Mouse (Mus musculus): ENCODE results near the gene Smpd1. TPM values are rescaled to one million over a fixed set of nuclear protein-coding genes. Genes with fewer than 3 reads are reported as not detected.

The Smpd1 gene
- polyA plus RNA-seq, 1 experiment from 2014 or later: 29.0 TPM

DNA sequence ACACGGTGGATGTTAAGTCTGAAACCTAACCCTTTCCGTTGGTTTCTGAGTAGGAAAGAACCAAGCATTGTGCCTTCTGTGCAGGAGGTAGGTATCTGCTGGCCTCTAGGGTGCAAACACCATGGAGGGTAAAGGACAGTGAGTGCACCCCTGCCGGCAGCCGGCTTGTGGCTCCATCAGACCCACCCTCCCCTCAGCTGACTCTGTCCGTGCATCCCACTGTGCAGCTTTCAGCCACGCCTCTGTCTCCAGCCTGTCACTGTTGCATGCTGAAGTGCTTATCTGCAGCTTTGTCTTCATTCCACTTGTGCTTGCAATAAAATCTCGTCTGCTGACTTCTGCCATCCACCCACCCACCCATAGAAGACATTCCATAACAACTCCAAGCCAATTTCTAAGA is 35.9 kb downstream of the Smpd1 start:
- no peak for DNase-seq (ENCODE audit: extremely low spot score, low spot score)
- H3K4me1 ChIP-seq: no peaks in the 10 kb centered on the region
- H3K4me3 ChIP-seq: no peak overlapping the region
- no peaks in the 10 kb centered on the region for H3K9me3 ChIP-seq
- no peaks in the 10 kb centered on the region for H3K36me3 ChIP-seq (replicated peaks)
- no peaks in the 10 kb centered on the region for H3K27me3 ChIP-seq (ENCODE audit: poor library complexity, severe bottlenecking)
- WGBS: 19% methylated on average over 7 of the region's 7 CpGs
- no peak overlapping the region for H3K27ac ChIP-seq

DNA sequence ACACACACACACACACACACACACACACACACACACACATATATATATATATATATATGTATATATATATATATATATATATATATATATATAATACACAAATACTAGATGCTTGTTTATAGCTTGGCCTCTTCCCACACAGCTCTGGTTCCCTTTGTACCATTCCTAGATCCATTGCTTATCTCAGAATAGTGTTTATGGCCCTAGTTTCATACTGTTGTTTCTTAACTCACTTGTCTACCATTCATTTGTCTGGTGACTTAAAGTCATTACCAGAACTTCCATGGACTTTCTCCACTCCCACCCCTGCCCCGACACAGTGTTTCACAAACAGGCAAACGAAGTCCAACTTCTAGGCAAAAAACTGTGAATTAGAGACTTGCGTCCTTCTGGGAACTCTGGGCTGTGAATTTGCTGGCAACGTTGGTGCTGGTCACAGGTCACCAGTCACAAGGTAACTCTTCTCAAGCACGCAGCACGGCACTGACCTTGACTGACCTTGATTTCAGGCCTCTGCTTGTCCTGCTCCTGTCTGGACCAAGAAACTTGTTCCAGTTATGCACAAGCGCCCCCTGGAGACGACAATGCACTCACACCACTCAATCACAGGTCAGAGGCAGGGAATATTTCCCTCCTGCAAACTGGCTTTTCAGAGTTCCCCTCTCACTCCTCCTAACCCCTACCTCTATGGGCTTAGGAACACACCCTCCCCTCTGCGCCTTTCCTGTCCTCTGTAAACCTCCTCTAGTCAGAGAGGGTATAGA is 48.9 kb downstream of the Smpd1 start:
- Histone ChIP-seq H3K36me3 (replicated peaks) (no peaks in the 10 kb centered on the region), H3K27me3 (ENCODE audit: poor library complexity, severe bottlenecking) (no peaks in the 10 kb centered on the region), H3K4me3 (no peak overlapping the region), H3K4me1 (no peaks in the 10 kb centered on the region), H3K9me3 (no peaks in the 10 kb centered on the region), H3K27ac (no peak overlapping the region)
- peak; percentile 52 for DNase-seq (ENCODE audit: extremely low spot score, low spot score)
- WGBS: 39% methylated on average over 9 of the region's 9 CpGs

Other genes with a start within 250 kb of the Smpd1 start
- not detected in 2 replicates for gene Olfr689, start 243.2 kb upstream of the Smpd1 start, polyA plus RNA-seq (2016; fragmentation: Nextera tagmentation; extraction: Ambion mirVana)
- not detected in 2 replicates for gene Olfr690, start 220.3 kb upstream of the Smpd1 start, polyA plus RNA-seq (2016; fragmentation: Nextera tagmentation; extraction: Ambion mirVana)
- 0.11 TPM in 1 of 2 replicates, not detected in the other for gene Olfr691, start 212.1 kb upstream of the Smpd1 start, polyA plus RNA-seq (2016; fragmentation: Nextera tagmentation; extraction: Ambion mirVana)
- not detected in 2 replicates for gene Olfr692, start 186.1 kb upstream of the Smpd1 start, polyA plus RNA-seq (2016; fragmentation: Nextera tagmentation; extraction: Ambion mirVana)
- not detected in 2 replicates for gene Gm5901, start 179.3 kb upstream of the Smpd1 start, polyA plus RNA-seq (2016; fragmentation: Nextera tagmentation; extraction: Ambion mirVana)
- gene Fam160a2, start 154.3 kb upstream of the Smpd1 start, polyA plus RNA-seq (2016; fragmentation: Nextera tagmentation; extraction: Ambion mirVana): 45.0 and 47.5 TPM in 2 replicates
- 0.06 and 0.09 TPM in 2 replicates for gene Cnga4, start 149.8 kb upstream of the Smpd1 start, polyA plus RNA-seq (2016; fragmentation: Nextera tagmentation; extraction: Ambion mirVana)
- gene Cckbr, start 128.6 kb upstream of the Smpd1 start, polyA plus RNA-seq (2016; fragmentation: Nextera tagmentation; extraction: Ambion mirVana): 0.53 and 0.69 TPM in 2 replicates
- gene Cavin3, start 72.1 kb upstream of the Smpd1 start, polyA plus RNA-seq (2016; fragmentation: Nextera tagmentation; extraction: Ambion mirVana): 16.9 and 17.8 TPM in 2 replicates
- gene Apbb1, start 27.3 kb downstream of the Smpd1 start, polyA plus RNA-seq (2016; fragmentation: Nextera tagmentation; extraction: Ambion mirVana): 105 and 106 TPM in 2 replicates
- gene Hpx, start 45.8 kb downstream of the Smpd1 start, polyA plus RNA-seq (2016; fragmentation: Nextera tagmentation; extraction: Ambion mirVana): 0.33 TPM in 1 of 2 replicates, not detected in the other
- 25.9 and 27.8 TPM in 2 replicates for gene Trim3, start 79.2 kb downstream of the Smpd1 start, polyA plus RNA-seq (2016; fragmentation: Nextera tagmentation; extraction: Ambion mirVana)
- 145 and 163 TPM in 2 replicates for gene Timm10b, start 85.7 kb downstream of the Smpd1 start, polyA plus RNA-seq (2016; fragmentation: Nextera tagmentation; extraction: Ambion mirVana)
- gene Arfip2, start 86.1 kb downstream of the Smpd1 start, polyA plus RNA-seq (2016; fragmentation: Nextera tagmentation; extraction: Ambion mirVana): 66.0 and 69.1 TPM in 2 replicates
- gene Gm45799, start 86.2 kb downstream of the Smpd1 start, polyA plus RNA-seq (2016; fragmentation: Nextera tagmentation; extraction: Ambion mirVana): 28.9 and 38.2 TPM in 2 replicates
- gene Dnhd1, start 96.5 kb downstream of the Smpd1 start, polyA plus RNA-seq (2016; fragmentation: Nextera tagmentation; extraction: Ambion mirVana): 0.53 and 0.82 TPM in 2 replicates
- 208 and 211 TPM in 2 replicates for gene Ilk, start 182.2 kb downstream of the Smpd1 start, polyA plus RNA-seq (2016; fragmentation: Nextera tagmentation; extraction: Ambion mirVana)
- 43.5 and 46.5 TPM in 2 replicates for gene Rrp8, start 183.0 kb downstream of the Smpd1 start, polyA plus RNA-seq (2016; fragmentation: Nextera tagmentation; extraction: Ambion mirVana)
- gene Taf10, start 190.0 kb downstream of the Smpd1 start, polyA plus RNA-seq (2016; fragmentation: Nextera tagmentation; extraction: Ambion mirVana): 178 and 183 TPM in 2 replicates
- 60.2 and 62.6 TPM in 2 replicates for gene Tpp1, start 197.9 kb downstream of the Smpd1 start, polyA plus RNA-seq (2016; fragmentation: Nextera tagmentation; extraction: Ambion mirVana)
- gene Dchs1, start 233.3 kb downstream of the Smpd1 start, polyA plus RNA-seq (2016; fragmentation: Nextera tagmentation; extraction: Ambion mirVana): 8.8 and 9.9 TPM in 2 replicates